Mouse (Mus musculus) liver, embryonic 14.5 days (tissue): ENCODE measurements at regions not wholly inside any gene's neighbourhood (a gene's known extent, or its start where the extent isn't known, plus 50 kb on each side); places are given as distances from the start of the nearest gene placed in this dataset.

Experiments
- ATAC-seq: fragments of 200-750 bp; cut with Nextera tagmentation; 2 replicates; pipeline ENCODE4 v1.8.0; 2017; ENCODE audit warnings: moderate number of reproducible peaks, mild to moderate bottlenecking, moderate library complexity; ENCODE audit not compliant: insufficient read depth
- DNase-seq, 3 experiments: peaks; one replicate each; pipeline ENCODE4 v3.0.0-alpha.2; 2012 to 2013; ENCODE audit warnings: low read depth in 3 of 3, low spot score in 3 of 3
- H3K27ac ChIP-seq: fragments of 300-500 bp; sonication (generic); 2 replicates; pipeline ENCODE4 v1.5.1; 2014; ENCODE audit warnings: moderate library complexity, mild to moderate bottlenecking, control low read depth, inconsistent platforms
- H3K27me3 ChIP-seq: fragments of 300-500 bp; sonication (generic); 2 replicates; pipeline ENCODE4 v1.6.1; 2014; ENCODE audit warnings: mild to moderate bottlenecking, low read length, moderate library complexity; ENCODE audit not compliant: control insufficient read depth, insufficient read depth
- H3K36me3 ChIP-seq: fragments of 300-500 bp; sonication (generic); replicated peaks from 2 replicates; pipeline ENCODE4 v1.6.1; 2014; ENCODE audit warnings: low read depth; ENCODE audit not compliant: control insufficient read depth, insufficient read depth
- H3K4me1 ChIP-seq, 2 experiments: fragments of 200-500 bp in 1 of 2; fragments of 300-500 bp in 1 of 2; sonication (generic) in 1 of 2; replicated peaks; 2 replicates each; pipeline ENCODE4 v1.6.1; 2012 to 2014; ENCODE audit warnings: antibody characterized with exemption in 1 of 2, inconsistent platforms in 1 of 2, low read length in 1 of 2; ENCODE audit not compliant: control insufficient read depth in 2 of 2, insufficient read depth in 2 of 2
- H3K4me2 ChIP-seq: fragments of 300-500 bp; sonication (generic); 2 replicates; pipeline ENCODE4 v1.6.1; 2014; ENCODE audit warnings: low read depth, mild to moderate bottlenecking, control low read depth, moderate library complexity
- H3K4me3 ChIP-seq, 2 experiments: fragments of 200-500 bp in 1 of 2; fragments of 300-500 bp in 1 of 2; sonication (generic) in 1 of 2; 2 replicates each; pipeline ENCODE4 v1.5.1; 2012 to 2014; ENCODE audit warnings: low read depth in 2 of 2, low read length in 2 of 2, mild to moderate bottlenecking in 2 of 2, control low read depth in 1 of 2, inconsistent platforms in 1 of 2, moderate library complexity in 1 of 2; ENCODE audit not compliant: insufficient read depth in 1 of 2
- H3K9ac ChIP-seq: fragments of 300-500 bp; sonication (generic); replicated peaks from 2 replicates; pipeline ENCODE4 v1.6.1; 2014; ENCODE audit warnings: mild to moderate bottlenecking, control low read depth, moderate library complexity
- H3K9me3 ChIP-seq: fragments of 300-500 bp; sonication (generic); 2 replicates; pipeline ENCODE4 v1.6.1; 2016; ENCODE audit warnings: low read length, mixed read lengths; ENCODE audit not compliant: control insufficient read depth
- CTCF ChIP-seq: IDR thresholded peaks from 2 replicates; pipeline ENCODE4 v1.5.1; 2016; ENCODE audit warnings: antibody characterized with exemption, low read depth, control low read depth
- EP300 ChIP-seq: IDR thresholded peaks from 2 replicates; pipeline ENCODE4 v1.6.1; 2016; ENCODE audit warnings: antibody characterized with exemption, low read depth
- WGBS: fragments of 180-500 bp; shearing (Covaris S2); extraction: QIAGEN DNeasy Blood & Tissue Kit; methylation state at CpG from one replicate; pipeline ENCODE4 v1.1.7; 2014; ENCODE audit not compliant: insufficient replicate concordance; 5-methylcytosine and 5-hydroxymethylcytosine counted together

GRCm38 (mm10) chr3:40456070-40456469 lies 75.0 kb upstream of the Intu start:
- ATAC-seq = no peak
- 46% methylated on average over 2 of the region's 2 CpGs for WGBS

GRCm38 (mm10) chr3:40458490-40458889 lies 72.6 kb upstream of the Intu start:
- DNase-seq (no peak), ATAC-seq (no peak)
- no peaks in the 10 kb centered on the region for H3K36me3 ChIP-seq
- no peak overlapping the region for H3K27ac ChIP-seq
- H3K4me1 ChIP-seq = no peaks in the 10 kb centered on the region
- H3K9ac ChIP-seq = no peak overlapping the region
- 75% methylated on average over 5 of the region's 5 CpGs for WGBS
- no peaks in the 10 kb centered on the region for H3K9me3 ChIP-seq
- H3K27me3 ChIP-seq = no peaks in the 10 kb centered on the region
- H3K4me2 ChIP-seq = no peak overlapping the region
- no peak overlapping the region for H3K4me3 ChIP-seq
- TF ChIP-seq CTCF (no peak), EP300 (no peak)

More at GRCm38 (mm10) chr3:40456070-40456469, 75.0 kb upstream of the Intu start:
- TF ChIP-seq CTCF (no peak), EP300 (no peak)
- DNase-seq = no peak
- Histone ChIP-seq H3K4me2 (no peak overlapping the region), H3K9me3 (no peaks in the 10 kb centered on the region), H3K36me3 (no peaks in the 10 kb centered on the region), H3K27ac (no peak overlapping the region), H3K9ac (no peak overlapping the region), H3K27me3 (no peaks in the 10 kb centered on the region), H3K4me1 (no peaks in the 10 kb centered on the region), H3K4me3 (no peak overlapping the region)

DNA sequence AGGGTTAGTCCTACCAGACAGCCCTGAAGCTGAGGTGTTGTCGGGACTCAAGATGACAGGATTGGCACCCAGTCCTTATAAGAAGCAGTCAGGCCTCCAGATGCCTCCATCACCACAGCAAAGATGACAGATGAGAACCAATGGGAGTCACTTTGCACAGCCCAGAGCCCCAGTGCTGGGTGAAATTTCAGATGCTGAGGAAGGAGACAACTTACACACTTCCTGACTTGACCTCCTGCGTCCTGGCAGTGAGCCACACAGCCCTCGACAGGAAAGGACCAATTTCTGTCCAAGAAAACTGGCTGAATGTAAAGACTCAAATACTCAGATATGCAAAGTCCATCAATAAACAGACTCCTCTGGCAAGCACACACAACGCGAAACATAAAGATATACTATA lies 67.6 kb upstream of the Intu start:
- TF ChIP-seq EP300 (no peak), CTCF (no peak)
- 40% methylated on average over 5 of the region's 5 CpGs for WGBS
- no peaks in the 10 kb centered on the region for H3K36me3 ChIP-seq
- no peak overlapping the region for H3K4me2 ChIP-seq
- no peak overlapping the region for H3K9ac ChIP-seq
- ATAC-seq = no peak
- H3K4me1 ChIP-seq = no peaks in the 10 kb centered on the region
- no peaks in the 10 kb centered on the region for H3K27me3 ChIP-seq
- no peak overlapping the region for H3K27ac ChIP-seq
- H3K4me3 ChIP-seq = no peak overlapping the region
- DNase-seq = no peak
- no peaks in the 10 kb centered on the region for H3K9me3 ChIP-seq

DNA sequence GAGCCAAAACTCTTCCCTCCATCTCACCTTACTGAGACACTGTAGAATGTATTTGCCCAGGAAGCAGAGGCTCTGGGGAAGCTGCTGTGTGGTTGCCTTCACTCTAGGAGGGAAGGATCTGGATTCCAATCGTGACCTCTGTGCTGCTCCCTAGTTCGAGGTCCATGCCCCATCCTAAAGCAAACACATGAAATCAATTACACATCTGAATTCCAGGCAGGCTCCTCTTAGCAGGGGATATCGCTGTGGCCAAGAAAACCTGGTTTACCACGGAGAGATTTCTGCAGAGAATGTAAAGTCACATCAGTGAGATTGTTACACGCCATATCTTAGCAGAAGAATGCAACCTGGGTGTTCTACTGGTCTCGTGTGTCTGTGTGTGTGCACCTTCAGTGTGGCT lies 61.0 kb upstream of the Intu start:
- Histone ChIP-seq H3K27ac (no peak overlapping the region), H3K36me3 (no peaks in the 10 kb centered on the region), H3K9me3 (no peaks in the 10 kb centered on the region), H3K4me1 (no peaks in the 10 kb centered on the region), H3K9ac (no peak overlapping the region), H3K4me3 (no peak overlapping the region), H3K27me3 (no peaks in the 10 kb centered on the region), H3K4me2 (no peak overlapping the region)
- 44% methylated on average over 6 of the region's 6 CpGs for WGBS
- ATAC-seq (no peak), DNase-seq (no peak)
- TF ChIP-seq EP300 (no peak), CTCF (no peak)

DNA sequence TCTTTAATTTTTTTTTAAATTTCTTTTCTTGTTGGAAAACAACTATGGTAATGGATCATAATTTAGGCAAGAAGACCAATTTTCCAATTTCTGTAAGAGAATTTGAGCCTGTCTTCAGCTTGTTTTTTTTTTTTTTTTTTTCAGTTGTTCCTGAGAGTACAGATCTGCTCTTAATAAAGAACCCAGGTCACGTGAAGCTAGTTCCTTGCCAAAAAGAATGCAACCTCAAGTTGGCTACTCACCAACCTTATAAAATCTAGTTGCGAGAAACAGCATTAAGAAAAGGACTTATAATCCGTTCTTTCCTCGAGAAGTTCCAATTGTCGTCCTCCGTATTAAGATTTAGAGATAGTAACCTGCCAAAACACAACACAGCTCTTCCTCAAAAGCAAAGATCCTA lies 58.3 kb upstream of the Intu start:
- no peak overlapping the region for H3K27ac ChIP-seq
- 71% methylated on average over 6 of the region's 6 CpGs for WGBS
- no peaks in the 10 kb centered on the region for H3K27me3 ChIP-seq
- H3K4me3 ChIP-seq = no peak overlapping the region
- no peaks in the 10 kb centered on the region for H3K4me1 ChIP-seq
- H3K36me3 ChIP-seq = no peaks in the 10 kb centered on the region
- H3K4me2 ChIP-seq = no peak overlapping the region
- TF ChIP-seq CTCF = no peak
- TF ChIP-seq EP300 = no peak
- H3K9me3 ChIP-seq = no peaks in the 10 kb centered on the region
- H3K9ac ChIP-seq = no peak overlapping the region
- ATAC-seq (no peak), DNase-seq (no peak)
